Mouse (Mus musculus) MEL (cell line): ENCODE data around the gene Kdm7a.

Source experiments
- CHD2 ChIP-seq: IDR thresholded peaks from 2 replicates; pipeline ENCODE4 v1.6.1; 2011; ENCODE audit warnings: low read length, improper control_type of control experiment
- CTCF ChIP-seq, 3 experiments: IDR thresholded peaks in 2 of 3; conservative IDR thresholded peaks in 1 of 3; 2 replicates each; pipeline ENCODE4 v1.5.1; 2011 to 2012; ENCODE audit warnings: low read length in 3 of 3, low read depth in 2 of 3, mild to moderate bottlenecking in 2 of 3, improper control_type of control experiment in 1 of 3, inconsistent platforms in 1 of 3, mixed read lengths in 1 of 3, moderate library complexity in 1 of 3; ENCODE audit not compliant: control insufficient read depth in 1 of 3, insufficient read depth in 1 of 3, poor library complexity in 1 of 3, severe bottlenecking in 1 of 3
- EP300 ChIP-seq, 2 experiments: IDR thresholded peaks; 2 replicates each; pipeline ENCODE4 v1.6.1; 2011; ENCODE audit warnings: improper control_type of control experiment in 2 of 2, low read length in 2 of 2, low read depth in 1 of 2, mild to moderate bottlenecking in 1 of 2
- SMC3 ChIP-seq: IDR thresholded peaks from 2 replicates; pipeline ENCODE4 v1.6.1; 2011; ENCODE audit warnings: low read depth, low read length, improper control_type of control experiment
- TCF12 ChIP-seq: IDR thresholded peaks from 2 replicates; pipeline ENCODE4 v1.6.1; 2014; ENCODE audit warnings: low read depth, mild to moderate bottlenecking, inconsistent platforms, low read length, improper control_type of control experiment, moderate library complexity
- USF2 ChIP-seq, 2 experiments: IDR thresholded peaks; 2 replicates each; pipeline ENCODE4 v1.6.1; 2011 to 2012; ENCODE audit warnings: improper control_type of control experiment in 2 of 2, low read length in 2 of 2, borderline replicate concordance in 1 of 2, inconsistent platforms in 1 of 2, low read depth in 1 of 2, mild to moderate bottlenecking in 1 of 2; ENCODE audit not compliant: insufficient read depth in 1 of 2
- ZKSCAN1 ChIP-seq: IDR thresholded peaks from 2 replicates; pipeline ENCODE4 v1.6.1; 2012; ENCODE audit warnings: low read depth, mild to moderate bottlenecking, inconsistent platforms, low read length, improper control_type of control experiment, moderate library complexity

GRCm38 (mm10) chr6:39255271-39255670 is 48.7 kb upstream of the Kdm7a start:
- no peak for TF ChIP-seq CHD2
- no peak for TF ChIP-seq CTCF (IDR thresholded peaks at IDR 0.05 in 2 of 3, conservative IDR thresholded peaks at IDR 0.05 in 1 of 3; ENCODE audit: control insufficient read depth in 1 of 3, insufficient read depth in 1 of 3, low read depth in 2 of 3, low read length in 3 of 3, poor library complexity in 1 of 3, severe bottlenecking in 1 of 3)
- TF ChIP-seq USF2 (IDR thresholded peaks at IDR 0.05; ENCODE audit: borderline replicate concordance in 1 of 2, insufficient read depth in 1 of 2, low read depth in 1 of 2, low read length in 2 of 2): no peak
- TF ChIP-seq SMC3: no peak
- no peak for TF ChIP-seq ZKSCAN1
- TF ChIP-seq TCF12: no peak
- no peak for TF ChIP-seq EP300 (IDR thresholded peaks at IDR 0.05; ENCODE audit: low read depth in 1 of 2, low read length in 2 of 2)
